Mouse (Mus musculus) embryonic facial prominence, embryonic 11.5 days (tissue): ENCODE data around the gene Gpr183. TPM values are rescaled to one million over a fixed set of nuclear protein-coding genes. Genes with fewer than 3 reads are reported as not detected.

Source experiments
- ATAC-seq: fragments of 200-750 bp; cut with Nextera tagmentation; replicated peaks from 2 replicates; pipeline ENCODE4 v1.8.0; 2017; ENCODE audit warnings: low read depth; ENCODE audit not compliant: insufficient number of reproducible peaks, low FRiP score, low TSS enrichment
- DNase-seq: peaks from one replicate; pipeline ENCODE4 v3.0.0-alpha.2; 2015; ENCODE audit warnings: low spot score
- H3K27ac ChIP-seq: fragments of 300-500 bp; sonication (generic); replicated peaks from 2 replicates; pipeline ENCODE4 v1.5.1; 2014; ENCODE audit warnings: mild to moderate bottlenecking, low read depth, low read length, control low read depth
- H3K27me3 ChIP-seq: fragments of 300-500 bp; sonication (generic); 2 replicates; pipeline ENCODE4 v1.6.1; 2014; ENCODE audit warnings: mild to moderate bottlenecking, low read length, moderate library complexity, mixed read lengths; ENCODE audit not compliant: control insufficient read depth, insufficient read depth
- H3K36me3 ChIP-seq: fragments of 300-500 bp; sonication (generic); replicated peaks from 2 replicates; pipeline ENCODE4 v1.6.1; 2014; ENCODE audit warnings: low read depth, mild to moderate bottlenecking, low read length, moderate library complexity, mixed read lengths; ENCODE audit not compliant: control insufficient read depth, insufficient read depth
- H3K4me1 ChIP-seq: fragments of 300-500 bp; sonication (generic); 2 replicates; pipeline ENCODE4 v1.6.1; 2014; ENCODE audit warnings: low read length, mixed read lengths; ENCODE audit not compliant: control insufficient read depth, insufficient read depth
- H3K4me2 ChIP-seq: fragments of 300-500 bp; sonication (generic); 2 replicates; pipeline ENCODE4 v1.6.1; 2014; ENCODE audit warnings: low read depth, mild to moderate bottlenecking, control low read depth, low read length, moderate library complexity
- H3K4me3 ChIP-seq: fragments of 300-500 bp; sonication (generic); 2 replicates; pipeline ENCODE4 v1.5.1; 2014; ENCODE audit warnings: low read depth, low read length, control low read depth
- H3K9ac ChIP-seq: fragments of 300-500 bp; sonication (generic); replicated peaks from 2 replicates; pipeline ENCODE4 v1.6.1; 2014; ENCODE audit warnings: mild to moderate bottlenecking, control low read depth, low read length
- H3K9me3 ChIP-seq: fragments of 300-500 bp; sonication (generic); replicated peaks from 2 replicates; pipeline ENCODE4 v1.6.1; 2016; ENCODE audit warnings: mild to moderate bottlenecking, low read length, inconsistent platforms, mixed read lengths; ENCODE audit not compliant: control insufficient read depth
- WGBS: fragments of 180-500 bp; shearing (Covaris S2); extraction: QIAGEN DNeasy Blood & Tissue Kit; methylation state at CpG from one replicate; pipeline ENCODE4 v1.1.7; 2014; 5-methylcytosine and 5-hydroxymethylcytosine counted together
- polyA plus RNA-seq: library from polyadenylated mRNA; unstranded; fragments of >200 nt; fragmentation: Nextera tagmentation; extraction: Ambion mirVana; gene quantifications from 2 replicates; pipeline ENCODE4 v1.2.1, GENCODE M21; 2014

Gpr183 gene
- polyA plus RNA-seq, 1 experiment from 2014 or later = 4.3 TPM

GRCm38 (mm10) chr14:121932180-121932579 lies 32.8 kb downstream of the Gpr183 start:
- H3K9me3 ChIP-seq = no peaks in the 10 kb centered on the region
- H3K4me1 ChIP-seq = no peaks in the 10 kb centered on the region
- no peak overlapping the region for H3K4me3 ChIP-seq
- no peaks in the 10 kb centered on the region; the same call in 1 of the 2 replicates for H3K36me3 ChIP-seq
- H3K27ac ChIP-seq = no peak overlapping the region
- 84% methylated on average over 4 of the region's 4 CpGs for WGBS
- H3K4me2 ChIP-seq = no peak overlapping the region
- no peaks in the 10 kb centered on the region for H3K27me3 ChIP-seq
- DNase-seq (no peak), ATAC-seq (no peak)
- H3K9ac ChIP-seq = no peak overlapping the region

GRCm38 (mm10) chr14:121931594-121931993 lies 33.4 kb downstream of the Gpr183 start:
- Histone ChIP-seq H3K4me2 (no peak overlapping the region), H3K9me3 (no peaks in the 10 kb centered on the region), H3K27me3 (no peaks in the 10 kb centered on the region), H3K4me1 (no peaks in the 10 kb centered on the region), H3K27ac (no peak overlapping the region), H3K4me3 (no peak overlapping the region), H3K9ac (no peak overlapping the region), H3K36me3 (no peaks in the 10 kb centered on the region; the same call in 1 of the 2 replicates)
- 92% methylated on average over 3 of the region's 3 CpGs for WGBS
- DNase-seq (no peak), ATAC-seq (no peak)

- H3K9ac ChIP-seq = no peak overlapping the region
- ATAC-seq (no peak), DNase-seq (no peak)
- H3K4me1 ChIP-seq = no peaks in the 10 kb centered on the region
- H3K27me3 ChIP-seq = no peaks in the 10 kb centered on the region
- H3K36me3 ChIP-seq = no peaks in the 10 kb centered on the region; the same call in 1 of the 2 replicates
- 86% methylated on average over 7 of the region's 7 CpGs for WGBS
- H3K4me2 ChIP-seq = no peak overlapping the region
- H3K9me3 ChIP-seq = no peaks in the 10 kb centered on the region
- H3K27ac ChIP-seq = no peak overlapping the region
- no peak overlapping the region for H3K4me3 ChIP-seq
Observed at GRCm38 (mm10) chr14:121930731-121931383, 34.1 kb downstream of the Gpr183 start.

GRCm38 (mm10) chr14:121929243-121929951 lies 35.6 kb downstream of the Gpr183 start:
- Histone ChIP-seq H3K36me3 (no peaks in the 10 kb centered on the region; the same call in 1 of the 2 replicates), H3K27ac (no peak overlapping the region), H3K27me3 (no peaks in the 10 kb centered on the region), H3K4me1 (no peaks in the 10 kb centered on the region), H3K9ac (no peak overlapping the region), H3K4me3 (no peak overlapping the region), H3K4me2 (no peak overlapping the region), H3K9me3 (no peaks in the 10 kb centered on the region)
- DNase-seq (no peak), ATAC-seq (no peak)
- 87% methylated on average over 12 of the region's 12 CpGs for WGBS

GRCm38 (mm10) chr14:121928375-121929137 lies 36.4 kb downstream of the Gpr183 start:
- no peaks in the 10 kb centered on the region; the same call in 1 of the 2 replicates for H3K36me3 ChIP-seq
- H3K4me2 ChIP-seq = no peak overlapping the region
- H3K4me1 ChIP-seq = no peaks in the 10 kb centered on the region
- H3K9me3 ChIP-seq = no peaks in the 10 kb centered on the region
- WGBS = 70% methylated on average over 8 of the region's 8 CpGs
- ATAC-seq = no peak
- DNase-seq = peak; percentile 80
- no peak overlapping the region for H3K4me3 ChIP-seq
- no peaks in the 10 kb centered on the region for H3K27me3 ChIP-seq
- no peak overlapping the region for H3K9ac ChIP-seq
- no peak overlapping the region for H3K27ac ChIP-seq

GRCm38 (mm10) chr14:121927451-121927850 lies 37.5 kb downstream of the Gpr183 start:
- Histone ChIP-seq H3K9me3 (no peaks in the 10 kb centered on the region), H3K27me3 (no peaks in the 10 kb centered on the region), H3K9ac (no peak overlapping the region), H3K4me2 (no peak overlapping the region), H3K4me3 (no peak overlapping the region), H3K4me1 (no peaks in the 10 kb centered on the region), H3K27ac (no peak overlapping the region), H3K36me3 (no peaks in the 10 kb centered on the region)
- ATAC-seq = no peak
- 93% methylated on average over 8 of the region's 8 CpGs for WGBS
- no peak for DNase-seq

- no peak for ATAC-seq
- Histone ChIP-seq H3K27ac (no peak overlapping the region), H3K9ac (no peak overlapping the region), H3K4me3 (no peak overlapping the region), H3K27me3 (no peaks in the 10 kb centered on the region), H3K4me1 (no peaks in the 10 kb centered on the region), H3K9me3 (no peaks in the 10 kb centered on the region), H3K36me3 (no peaks in the 10 kb centered on the region), H3K4me2 (no peak overlapping the region)
- WGBS = 78% methylated on average over 6 of the region's 6 CpGs
- DNase-seq = no peak
Observed at GRCm38 (mm10) chr14:121926901-121927300, 38.1 kb downstream of the Gpr183 start.

GRCm38 (mm10) chr14:121924876-121925275 lies 40.1 kb downstream of the Gpr183 start:
- no peak overlapping the region for H3K27ac ChIP-seq
- H3K9me3 ChIP-seq = no peaks in the 10 kb centered on the region
- H3K4me1 ChIP-seq = no peaks in the 10 kb centered on the region
- no peak for DNase-seq
- H3K27me3 ChIP-seq = no peaks in the 10 kb centered on the region
- no peak overlapping the region for H3K9ac ChIP-seq
- 85% methylated on average over 6 of the region's 6 CpGs for WGBS
- no peaks in the 10 kb centered on the region for H3K36me3 ChIP-seq
- no peak overlapping the region for H3K4me3 ChIP-seq
- H3K4me2 ChIP-seq = no peak overlapping the region
- no peak for ATAC-seq
